Mouse (Mus musculus) kidney, postnatal 0 days (tissue): ENCODE measurements around the gene Tppp. TPM values are rescaled to one million over a fixed set of nuclear protein-coding genes. Genes with fewer than 3 reads are reported as not detected.

Source experiments
- ATAC-seq: fragments of 200-750 bp; cut with Nextera tagmentation; replicated peaks from 2 replicates; pipeline ENCODE4 v1.8.0; 2017; ENCODE audit warnings: low read depth, moderate number of reproducible peaks, moderate TSS enrichment, moderate library complexity; ENCODE audit not compliant: low FRiP score
- DNase-seq: peaks from one replicate; pipeline ENCODE4 v3.0.0-alpha.2; 2016; ENCODE audit warnings: low spot score
- H3K27ac ChIP-seq: fragments of 300-500 bp; sonication (generic); 2 replicates; pipeline ENCODE4 v1.5.1; 2014; ENCODE audit warnings: mild to moderate bottlenecking
- H3K27me3 ChIP-seq: fragments of 300-500 bp; sonication (generic); 2 replicates; pipeline ENCODE4 v1.6.1; 2014; ENCODE audit warnings: low read length, mixed read lengths; ENCODE audit not compliant: insufficient read depth
- H3K36me3 ChIP-seq: fragments of 300-500 bp; sonication (generic); 2 replicates; pipeline ENCODE4 v1.6.1; 2014; ENCODE audit warnings: low read length, mixed read lengths; ENCODE audit not compliant: insufficient read depth
- H3K4me1 ChIP-seq: fragments of 300-500 bp; sonication (generic); replicated peaks from 2 replicates; pipeline ENCODE4 v1.6.1; 2014; ENCODE audit warnings: antibody characterized with exemption, low read length, mixed read lengths; ENCODE audit not compliant: insufficient read depth
- H3K4me2 ChIP-seq: fragments of 300-500 bp; sonication (generic); 2 replicates; pipeline ENCODE4 v1.6.1; 2014; ENCODE audit warnings: mild to moderate bottlenecking, low read length, moderate library complexity, mixed read lengths
- H3K4me3 ChIP-seq: fragments of 300-500 bp; sonication (generic); replicated peaks from 2 replicates; pipeline ENCODE4 v1.5.1; 2014; ENCODE audit warnings: low read depth, low read length
- H3K9ac ChIP-seq: fragments of 300-500 bp; sonication (generic); 2 replicates; pipeline ENCODE4 v1.6.1; 2014; ENCODE audit warnings: low read depth, low read length
- H3K9me3 ChIP-seq: fragments of 300-500 bp; sonication (generic); replicated peaks from 2 replicates; pipeline ENCODE4 v1.6.1; 2016; ENCODE audit warnings: low read length, inconsistent platforms, mixed read lengths
- CTCF ChIP-seq: IDR thresholded peaks from 2 replicates; pipeline ENCODE4 v1.5.1; 2016; ENCODE audit warnings: antibody characterized with exemption, low read depth, mild to moderate bottlenecking, moderate library complexity
- WGBS: fragments of 180-500 bp; shearing (Covaris S2); extraction: QIAGEN DNeasy Blood & Tissue Kit; methylation state at CpG from one replicate; pipeline ENCODE4 v1.1.7; 2014; 5-methylcytosine and 5-hydroxymethylcytosine counted together
- polyA plus RNA-seq: library from polyadenylated mRNA; unstranded; fragments of >200 nt; fragmentation: Nextera tagmentation; extraction: Ambion mirVana; gene quantifications from 2 replicates; pipeline ENCODE4 v1.2.1, GENCODE M21; 2015

Gene Tppp
- polyA plus RNA-seq, 1 experiment from 2014 or later: 0.42 TPM

DNA sequence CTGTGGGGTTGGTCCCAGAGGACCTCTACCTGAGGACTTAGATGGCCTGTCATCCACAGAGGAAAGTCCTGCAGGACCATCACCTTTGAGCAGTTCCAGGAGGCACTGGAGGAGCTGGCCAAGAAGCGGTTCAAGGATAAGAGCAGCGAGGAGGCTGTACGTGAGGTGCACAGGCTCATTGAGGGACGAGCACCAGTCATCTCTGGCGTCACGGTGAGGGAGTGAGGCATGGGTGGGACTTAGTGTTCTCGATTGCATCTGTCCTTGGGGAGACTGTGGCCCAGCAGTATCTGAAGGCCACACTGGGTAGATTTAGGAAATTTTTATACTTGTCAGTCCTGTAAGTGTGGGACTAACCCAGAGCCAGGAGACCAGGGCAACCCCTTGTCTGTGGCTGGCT, 21.5 kb downstream of the Tppp start:
- Histone ChIP-seq H3K27me3 (no peaks in the 10 kb centered on the region), H3K4me3 (no peak overlapping the region), H3K4me1 (no peaks in the 10 kb centered on the region), H3K27ac (no peak overlapping the region), H3K36me3 (no peaks in the 10 kb centered on the region), H3K9me3 (no peaks in the 10 kb centered on the region), H3K9ac (no peak overlapping the region), H3K4me2 (no peak overlapping the region)
- DNase-seq (no peak), ATAC-seq (no peak)
- TF ChIP-seq CTCF: no peak
- 83% methylated on average over 7 of the region's 7 CpGs for WGBS

DNA sequence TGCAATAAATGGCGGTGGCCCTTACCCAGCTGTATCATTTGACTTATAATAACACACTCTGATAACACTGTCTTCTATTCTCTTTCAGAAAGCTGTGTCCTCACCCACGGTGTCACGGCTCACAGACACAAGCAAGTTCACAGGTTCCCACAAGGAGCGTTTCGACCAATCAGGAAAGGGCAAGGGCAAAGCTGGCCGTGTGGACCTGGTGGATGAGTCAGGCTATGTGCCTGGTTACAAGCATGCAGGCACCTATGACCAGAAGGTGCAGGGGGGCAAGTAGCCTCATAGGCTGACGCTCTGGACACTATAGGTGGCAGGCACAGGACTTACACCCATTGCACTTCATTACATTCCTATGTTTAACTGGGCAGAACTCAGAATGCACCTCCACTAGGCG, 21.9 kb downstream of the Tppp start:
- Histone ChIP-seq H3K4me1 (no peaks in the 10 kb centered on the region), H3K9ac (no peak overlapping the region), H3K36me3 (no peaks in the 10 kb centered on the region), H3K4me3 (no peak overlapping the region), H3K4me2 (no peak overlapping the region), H3K27ac (no peak overlapping the region), H3K27me3 (no peaks in the 10 kb centered on the region), H3K9me3 (no peaks in the 10 kb centered on the region)
- ATAC-seq (peak; percentile 51; the same call in 1 of the 2 replicates), DNase-seq (no peak)
- WGBS: 63% methylated on average over 8 of the region's 8 CpGs
- no peak for TF ChIP-seq CTCF

DNA sequence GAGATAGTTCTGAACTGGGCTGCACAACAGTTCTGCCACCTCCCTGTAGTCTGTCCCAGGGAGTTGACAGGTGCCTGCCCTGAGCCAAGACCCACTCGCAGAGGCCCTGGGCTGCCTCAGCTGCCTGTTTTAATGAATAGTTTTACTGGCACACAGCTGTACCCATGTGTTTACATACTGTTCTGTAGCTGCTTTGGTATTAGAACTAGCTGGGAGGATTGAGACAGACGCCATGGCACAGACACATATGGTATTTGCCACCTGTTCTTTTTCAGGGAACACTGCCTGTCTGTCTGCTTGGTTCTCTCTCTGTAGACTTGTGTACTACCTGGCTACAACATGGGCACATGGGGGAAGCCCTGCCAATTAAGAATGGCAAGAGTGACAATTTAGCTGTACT, 25.5 kb downstream of the Tppp start:
- WGBS: 78% methylated on average over 2 of the region's 2 CpGs
- Histone ChIP-seq H3K4me1 (no peaks in the 10 kb centered on the region), H3K4me2 (no peak overlapping the region), H3K27me3 (no peaks in the 10 kb centered on the region), H3K27ac (no peak overlapping the region), H3K9ac (no peak overlapping the region), H3K9me3 (no peaks in the 10 kb centered on the region), H3K36me3 (0 out of 2 replicates have a peak, but pooled peaks cover 10% of the 10 kb centered on the region), H3K4me3 (no peak overlapping the region)
- DNase-seq (no peak), ATAC-seq (no peak)
- no peak for TF ChIP-seq CTCF

DNA sequence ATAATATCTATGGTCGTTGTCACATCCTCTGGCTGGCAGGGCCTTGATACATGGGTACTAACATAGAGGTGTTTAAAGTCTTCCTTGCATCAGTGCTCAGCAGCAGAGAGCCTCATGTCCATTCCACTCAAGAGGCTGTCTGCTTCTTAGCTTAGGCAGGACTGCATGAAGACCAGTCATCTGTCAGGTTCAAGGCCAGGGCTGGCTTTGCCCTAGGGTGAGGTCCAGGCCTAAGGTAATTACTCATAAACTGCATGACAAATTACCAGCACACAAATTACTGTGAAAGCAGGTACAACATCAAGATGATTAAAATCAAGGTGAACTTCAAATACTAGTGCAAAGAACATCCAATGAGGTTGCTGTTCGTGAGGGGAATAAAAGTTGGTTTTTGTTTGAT, 26.6 kb downstream of the Tppp start:
- ATAC-seq (no peak; the same call in 1 of the 2 replicates), DNase-seq (no peak)
- H3K4me3 ChIP-seq: no peak overlapping the region
- no peak for TF ChIP-seq CTCF
- H3K9me3 ChIP-seq: no peaks in the 10 kb centered on the region
- H3K4me2 ChIP-seq: no peak overlapping the region
- WGBS: 86% methylated on average over 2 of the region's 2 CpGs
- H3K27me3 ChIP-seq: no peaks in the 10 kb centered on the region
- H3K9ac ChIP-seq: no peak overlapping the region
- no peaks in the 10 kb centered on the region for H3K4me1 ChIP-seq
- peaks cover 13% of the 10 kb centered on the region; the same call in 1 of the 2 replicates for H3K36me3 ChIP-seq
- no peak overlapping the region for H3K27ac ChIP-seq

DNA sequence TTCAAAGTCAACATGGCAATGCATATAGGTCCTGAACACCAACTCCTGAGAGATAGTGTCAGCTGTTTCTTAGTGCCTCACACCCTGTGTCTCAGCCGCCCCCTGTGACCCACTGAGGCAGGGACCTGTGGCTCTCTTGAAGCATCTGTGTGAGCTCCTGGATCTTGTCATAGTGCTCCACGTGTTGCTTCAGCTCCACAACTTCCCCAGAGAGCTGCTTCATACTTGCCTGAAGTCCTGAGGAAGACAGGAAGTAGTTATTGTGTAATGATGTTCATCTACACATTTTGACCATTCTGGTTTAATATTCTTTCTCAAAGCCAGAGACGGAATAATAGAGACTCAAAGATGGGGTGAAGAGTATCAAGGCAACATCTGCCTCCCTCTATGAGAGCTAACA, 30.7 kb downstream of the Tppp start:
- ATAC-seq: no peak
- 93% methylated on average over 3 of the region's 3 CpGs for WGBS
- Histone ChIP-seq H3K27me3 (no peaks in the 10 kb centered on the region), H3K4me3 (no peak overlapping the region), H3K9me3 (no peaks in the 10 kb centered on the region), H3K4me1 (no peaks in the 10 kb centered on the region), H3K9ac (no peak overlapping the region), H3K27ac (no peak overlapping the region), H3K4me2 (no peak overlapping the region), H3K36me3 (peaks cover 21% of the 10 kb centered on the region)
- no peak for DNase-seq
- no peak for TF ChIP-seq CTCF

DNA sequence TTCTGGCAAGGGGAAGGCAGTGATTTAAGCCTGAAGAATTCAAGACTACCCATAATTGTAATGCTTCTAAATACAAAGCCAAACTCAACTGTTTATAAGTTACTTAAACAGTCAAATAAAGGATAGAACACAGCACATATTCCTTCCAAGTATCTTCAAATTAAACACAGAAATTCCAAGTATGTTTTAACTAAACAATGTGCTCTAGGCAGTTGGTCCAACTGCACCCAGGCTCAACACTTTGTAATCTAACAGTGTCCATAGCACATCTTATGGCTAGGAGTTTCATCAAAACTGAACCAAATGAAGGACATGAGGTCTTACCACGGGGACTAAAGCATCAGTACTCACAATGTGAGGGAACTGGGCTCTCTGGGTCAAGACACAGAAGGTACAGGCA, 47.0 kb downstream of the Tppp start:
- H3K4me2 ChIP-seq: no peak overlapping the region
- H3K9me3 ChIP-seq: no peaks in the 10 kb centered on the region
- no peak for DNase-seq
- H3K27ac ChIP-seq: no peak overlapping the region
- no peak overlapping the region for H3K4me3 ChIP-seq
- no peaks in the 10 kb centered on the region for H3K4me1 ChIP-seq
- 89% methylated on average over 1 of the region's 1 CpGs for WGBS
- TF ChIP-seq CTCF: no peak
- no peak overlapping the region for H3K9ac ChIP-seq
- no peaks in the 10 kb centered on the region for H3K27me3 ChIP-seq
- H3K36me3 ChIP-seq: peaks cover 22% of the 10 kb centered on the region; the same call in 1 of the 2 replicates
- ATAC-seq: no peak

DNA sequence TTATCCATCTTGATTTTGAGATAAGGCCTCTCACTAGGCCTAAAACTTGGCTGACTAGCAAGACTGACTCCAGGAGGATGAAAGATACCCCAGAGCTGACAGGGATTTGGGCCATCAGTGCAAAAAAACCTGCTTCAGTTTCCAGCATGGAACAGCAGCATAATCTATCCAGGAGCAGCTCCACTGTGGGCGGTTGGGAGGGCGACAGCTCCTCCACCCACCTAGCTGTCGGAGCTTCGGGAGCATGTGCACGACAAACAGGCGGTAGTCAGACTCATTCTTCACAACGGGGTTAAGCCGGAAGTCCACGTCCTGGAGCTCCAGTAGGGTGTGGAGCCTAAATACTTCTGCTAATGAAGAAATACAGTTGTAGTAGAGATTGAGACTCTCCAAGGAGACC, 48.9 kb downstream of the Tppp start:
- Histone ChIP-seq H3K27ac (no peak overlapping the region), H3K27me3 (no peaks in the 10 kb centered on the region), H3K36me3 (peaks cover 17% of the 10 kb centered on the region; the same call in 1 of the 2 replicates), H3K9me3 (no peaks in the 10 kb centered on the region), H3K4me3 (no peak overlapping the region), H3K9ac (no peak overlapping the region), H3K4me2 (no peak overlapping the region), H3K4me1 (no peaks in the 10 kb centered on the region)
- DNase-seq (no peak), ATAC-seq (no peak)
- 94% methylated on average over 9 of the region's 9 CpGs for WGBS
- no peak for TF ChIP-seq CTCF
